Mouse (Mus musculus) kidney, adult 2 months (tissue): ENCODE measurements around the gene Dscam.

Experiments used
- CTCF ChIP-seq: fragments of 200-500 bp; conservative IDR thresholded peaks from 2 replicates; pipeline ENCODE4 v1.5.1; 2011; ENCODE audit warnings: low read depth, mild to moderate bottlenecking, control low read depth, low read length, moderate library complexity, mixed read lengths; ENCODE audit not compliant: insufficient read depth, insufficient read length
- POLR2A ChIP-seq: fragments of 200-500 bp; IDR thresholded peaks from one replicate; pipeline ENCODE4 v1.6.1; 2011; ENCODE audit warnings: low read depth, low read length, control low read depth

GRCm38 (mm10) chr16:96691576-96691975, 479.0 kb downstream of the Dscam start:
- TF ChIP-seq CTCF (no peak), POLR2A (no peak)
